Mouse (Mus musculus): ENCODE measurements around the gene Hoxc6. TPM values are rescaled to one million over a fixed set of nuclear protein-coding genes. Genes with fewer than 3 reads are reported as not detected.
A peak's percentile ranks its signal among the peaks of the same experiment; 100 is the strongest.

Hoxc6 gene
- polyA plus RNA-seq, 1 experiment from 2014 or later, result 0.17 TPM

DNA sequence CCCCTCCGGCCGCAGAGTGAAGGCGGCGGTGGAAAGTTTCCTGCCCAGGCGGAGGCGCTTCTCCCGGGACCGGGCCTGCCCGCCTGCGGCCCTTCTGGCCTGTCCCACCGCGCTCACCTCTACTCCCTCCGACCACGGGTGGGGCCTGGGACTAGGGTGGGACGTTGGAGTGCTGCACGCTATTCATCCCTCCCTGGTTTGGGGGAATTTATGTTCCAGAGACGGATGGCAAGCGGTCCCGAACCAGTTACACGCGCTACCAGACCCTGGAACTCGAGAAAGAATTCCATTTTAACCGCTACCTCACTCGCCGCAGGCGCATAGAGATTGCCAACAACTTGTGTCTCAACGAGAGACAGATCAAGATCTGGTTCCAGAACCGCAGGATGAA lies 16.9 kb downstream of the Hoxc6 start:
- Histone ChIP-seq H3K36me3 (replicated peaks; ENCODE audit: control insufficient read depth, insufficient read depth, low read depth, low read length) (no peaks in the 10 kb centered on the region), H3K9me3 (replicated peaks; ENCODE audit: control insufficient read depth, low read length) (no peaks in the 10 kb centered on the region), H3K4me2 (ENCODE audit: low read depth, low read length) (no peak overlapping the region), H3K27me3 (ENCODE audit: control insufficient read depth, insufficient read depth, low read length) (peaks cover 97% of the 10 kb centered on the region), H3K4me3 (ENCODE audit: low read depth, low read length) (no peak overlapping the region), H3K9ac (replicated peaks; ENCODE audit: low read length) (no peak overlapping the region), H3K27ac (replicated peaks; ENCODE audit: low read depth, low read length) (no peak overlapping the region), H3K4me1 (ENCODE audit: control insufficient read depth, insufficient read depth, low read length) (no peaks in the 10 kb centered on the region)
- ATAC-seq (replicated peaks; ENCODE audit: insufficient number of reproducible peaks, low FRiP score, low TSS enrichment, low read depth), result 0 out of 2 replicates have a peak, but pooled peaks have one; percentile 19
- WGBS, result under 1% methylated on average over 28 of the region's 28 CpGs
- no peak for DNase-seq (ENCODE audit: low spot score)

DNA sequence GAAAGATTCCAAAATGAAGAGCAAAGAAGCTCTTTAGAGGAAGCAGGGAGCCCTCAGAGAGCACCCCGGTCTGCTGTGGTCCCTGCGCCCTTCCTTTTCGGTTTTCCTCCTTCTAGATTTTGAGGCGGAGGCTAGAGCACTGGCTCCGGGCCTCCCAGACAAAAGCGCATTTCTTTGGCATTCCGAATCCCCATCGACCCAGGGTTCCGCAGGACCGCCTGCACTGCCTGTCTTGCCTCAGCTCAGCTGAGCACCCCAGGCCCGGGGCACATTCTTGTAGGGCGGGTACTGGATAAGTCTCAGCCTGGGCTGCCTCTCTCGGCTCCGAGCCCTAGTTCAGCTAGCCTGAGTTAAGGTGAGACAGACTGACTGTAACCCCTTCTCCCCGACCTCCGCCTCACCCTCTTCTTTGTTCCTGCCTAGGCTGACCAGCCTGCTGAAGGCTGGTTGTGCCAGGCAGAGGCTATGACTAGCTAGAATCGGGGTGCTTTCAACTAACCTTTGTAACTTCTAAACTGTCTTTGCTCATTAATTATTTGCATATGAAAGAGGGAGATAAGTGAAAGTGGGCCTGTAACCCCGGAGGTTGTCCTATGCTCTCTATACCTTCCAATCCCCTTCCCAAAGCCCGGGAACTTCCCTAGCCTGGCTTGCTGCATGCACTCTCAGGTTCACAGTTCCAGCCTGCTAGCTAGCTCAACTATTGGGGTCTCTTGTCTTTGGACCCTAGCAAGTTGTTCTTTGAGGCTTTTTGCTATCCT lies 17.5 kb downstream of the Hoxc6 start:
- H3K36me3 ChIP-seq (replicated peaks; ENCODE audit: control insufficient read depth, insufficient read depth, low read depth, low read length), result no peaks in the 10 kb centered on the region
- H3K9ac ChIP-seq (replicated peaks; ENCODE audit: low read length), result no peak overlapping the region
- no peak overlapping the region for H3K27ac ChIP-seq (replicated peaks; ENCODE audit: low read depth, low read length)
- ATAC-seq (replicated peaks; ENCODE audit: insufficient number of reproducible peaks, low FRiP score, low TSS enrichment, low read depth) (no peak), DNase-seq (ENCODE audit: low spot score) (no peak)
- no peak overlapping the region for H3K4me3 ChIP-seq (ENCODE audit: low read depth, low read length)
- no peaks in the 10 kb centered on the region for H3K9me3 ChIP-seq (replicated peaks; ENCODE audit: control insufficient read depth, low read length)
- 1% methylated on average over 19 of the region's 19 CpGs for WGBS
- no peaks in the 10 kb centered on the region for H3K4me1 ChIP-seq (ENCODE audit: control insufficient read depth, insufficient read depth, low read length)
- no peak overlapping the region for H3K4me2 ChIP-seq (ENCODE audit: low read depth, low read length)
- peaks cover 97% of the 10 kb centered on the region for H3K27me3 ChIP-seq (ENCODE audit: control insufficient read depth, insufficient read depth, low read length)

DNA sequence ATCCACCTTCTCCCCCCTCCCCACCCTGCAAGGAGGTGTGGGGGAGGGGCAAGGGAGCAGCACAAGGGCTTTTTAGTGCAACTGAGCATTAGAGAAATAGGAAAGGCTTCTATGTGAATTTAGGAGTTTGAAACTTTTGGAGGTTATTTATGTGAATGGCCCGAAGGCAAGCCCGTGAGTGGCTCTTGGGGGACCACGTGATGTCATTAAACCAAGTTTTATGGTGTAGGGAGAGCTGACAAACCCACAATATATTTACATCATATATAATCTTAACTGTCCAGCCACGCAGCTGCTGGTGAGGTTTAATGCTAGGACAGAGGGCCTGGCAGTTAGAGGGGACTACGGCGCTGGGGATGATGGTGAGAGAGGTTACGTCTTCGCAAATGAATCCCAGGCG lies 20.6 kb downstream of the Hoxc6 start, which contains the start of gene Hoxc4:
TSS of gene Hoxc4 (plus strand) at position 299 of the 400 bp plus-strand sequence.
- Histone ChIP-seq H3K4me1 (ENCODE audit: control insufficient read depth, insufficient read depth, low read length) (no peaks in the 10 kb centered on the region), H3K27me3 (ENCODE audit: control insufficient read depth, insufficient read depth, low read length) (peaks cover 97% of the 10 kb centered on the region), H3K36me3 (replicated peaks; ENCODE audit: control insufficient read depth, insufficient read depth, low read depth, low read length) (no peaks in the 10 kb centered on the region), H3K4me3 (ENCODE audit: low read depth, low read length) (no peak within 1 kb of the TSS), H3K9me3 (replicated peaks; ENCODE audit: control insufficient read depth, low read length) (no peaks in the 10 kb centered on the region), H3K9ac (replicated peaks; ENCODE audit: low read length) (no peak within 1 kb of the TSS), H3K4me2 (ENCODE audit: low read depth, low read length) (no peak within 1 kb of the TSS), H3K27ac (replicated peaks; ENCODE audit: low read depth, low read length) (no peak within 1 kb of the TSS)
- ATAC-seq (replicated peaks; ENCODE audit: insufficient number of reproducible peaks, low FRiP score, low TSS enrichment, low read depth) (no peak), DNase-seq (ENCODE audit: low spot score) (no peak)
- WGBS, result 3% methylated on average over 9 of the region's 9 CpGs

DNA sequence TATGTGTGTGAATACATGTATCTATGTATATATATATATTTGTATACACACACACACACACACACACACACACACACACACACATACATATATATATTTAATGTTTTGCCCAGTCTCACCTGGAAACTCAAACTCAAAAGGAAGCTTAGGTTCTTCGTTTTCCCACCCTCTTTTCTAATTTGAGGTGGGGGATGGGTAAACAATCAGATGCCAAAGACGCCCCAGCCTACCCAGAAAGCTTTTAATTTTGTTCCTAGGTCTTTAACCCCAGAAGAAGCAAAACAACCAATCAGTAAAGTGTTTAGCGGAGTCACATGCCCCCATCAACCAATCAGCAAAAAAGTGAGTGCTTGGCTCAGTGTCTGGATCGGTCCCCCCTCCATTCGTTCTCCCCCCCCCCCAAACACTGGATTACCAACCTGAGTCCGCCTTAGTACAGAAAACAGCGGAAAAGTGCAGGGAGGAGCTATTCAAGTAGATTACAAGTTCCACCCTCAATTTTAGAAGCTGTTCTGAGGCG lies 22.9 kb downstream of the Hoxc6 start:
- Histone ChIP-seq H3K27me3 (ENCODE audit: control insufficient read depth, insufficient read depth, low read length) (peaks cover 94% of the 10 kb centered on the region), H3K36me3 (replicated peaks; ENCODE audit: control insufficient read depth, insufficient read depth, low read depth, low read length) (no peaks in the 10 kb centered on the region), H3K4me2 (ENCODE audit: low read depth, low read length) (no peak overlapping the region), H3K4me1 (ENCODE audit: control insufficient read depth, insufficient read depth, low read length) (no peaks in the 10 kb centered on the region), H3K27ac (replicated peaks; ENCODE audit: low read depth, low read length) (no peak overlapping the region), H3K9me3 (replicated peaks; ENCODE audit: control insufficient read depth, low read length) (no peaks in the 10 kb centered on the region), H3K9ac (replicated peaks; ENCODE audit: low read length) (no peak overlapping the region), H3K4me3 (ENCODE audit: low read depth, low read length) (no peak overlapping the region)
- no peak for DNase-seq (ENCODE audit: low spot score)
- WGBS, result 2% methylated on average over 8 of the region's 8 CpGs
- no peak for ATAC-seq (replicated peaks; ENCODE audit: insufficient number of reproducible peaks, low FRiP score, low TSS enrichment, low read depth)

DNA sequence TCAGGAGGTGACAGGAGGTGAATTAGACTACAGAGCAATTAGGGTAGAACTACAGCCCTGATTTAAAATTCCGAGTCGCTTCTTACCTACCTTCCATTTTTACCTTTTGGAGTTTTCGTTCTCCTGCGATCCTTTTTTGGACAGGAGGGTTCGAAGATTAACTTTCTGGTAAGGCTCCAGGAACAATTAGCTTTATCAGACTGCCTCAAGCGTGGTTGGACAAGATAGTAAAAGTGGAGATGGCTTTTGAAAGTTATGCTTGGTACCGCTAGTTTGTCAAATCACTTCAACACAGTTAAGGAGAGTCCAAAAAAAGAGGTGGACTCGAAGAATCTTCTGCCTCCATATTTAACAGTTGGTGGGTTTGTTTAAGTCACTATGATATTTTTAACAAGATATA lies 23.5 kb downstream of the Hoxc6 start:
- Histone ChIP-seq H3K4me3 (ENCODE audit: low read depth, low read length) (no peak overlapping the region), H3K27me3 (ENCODE audit: control insufficient read depth, insufficient read depth, low read length) (peaks cover 95% of the 10 kb centered on the region), H3K4me2 (ENCODE audit: low read depth, low read length) (no peak overlapping the region), H3K9me3 (replicated peaks; ENCODE audit: control insufficient read depth, low read length) (no peaks in the 10 kb centered on the region), H3K9ac (replicated peaks; ENCODE audit: low read length) (no peak overlapping the region), H3K36me3 (replicated peaks; ENCODE audit: control insufficient read depth, insufficient read depth, low read depth, low read length) (no peaks in the 10 kb centered on the region), H3K4me1 (ENCODE audit: control insufficient read depth, insufficient read depth, low read length) (no peaks in the 10 kb centered on the region), H3K27ac (replicated peaks; ENCODE audit: low read depth, low read length) (no peak overlapping the region)
- DNase-seq (ENCODE audit: low spot score) (no peak), ATAC-seq (replicated peaks; ENCODE audit: insufficient number of reproducible peaks, low FRiP score, low TSS enrichment, low read depth) (no peak)
- WGBS, result 8% methylated on average over 8 of the region's 8 CpGs

DNA sequence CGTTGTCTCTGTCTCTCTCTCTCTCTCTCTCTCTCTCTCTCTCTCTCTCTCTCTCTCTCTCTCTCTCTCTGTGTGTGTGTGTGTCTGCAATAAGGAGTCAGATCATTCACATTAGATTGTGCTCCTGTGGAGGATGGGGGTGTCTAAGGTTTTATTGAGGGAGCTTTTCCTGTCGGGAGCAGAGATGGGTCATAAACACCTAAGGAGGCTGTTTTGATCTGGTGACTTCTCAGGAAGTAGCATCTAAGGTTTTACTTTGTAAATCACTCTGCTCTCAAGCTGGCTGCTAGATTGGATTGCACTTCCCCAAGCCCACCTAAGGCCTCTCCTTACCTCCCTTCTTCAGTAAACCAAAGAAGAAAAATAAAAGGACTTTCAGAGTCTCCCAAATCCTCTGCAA lies 26.1 kb downstream of the Hoxc6 start:
- no peak for ATAC-seq (replicated peaks; ENCODE audit: insufficient number of reproducible peaks, low FRiP score, low TSS enrichment, low read depth)
- H3K9ac ChIP-seq (replicated peaks; ENCODE audit: low read length), result no peak overlapping the region
- H3K4me3 ChIP-seq (ENCODE audit: low read depth, low read length), result no peak overlapping the region
- H3K36me3 ChIP-seq (replicated peaks; ENCODE audit: control insufficient read depth, insufficient read depth, low read depth, low read length), result no peaks in the 10 kb centered on the region
- peaks cover 95% of the 10 kb centered on the region for H3K27me3 ChIP-seq (ENCODE audit: control insufficient read depth, insufficient read depth, low read length)
- H3K4me1 ChIP-seq (ENCODE audit: control insufficient read depth, insufficient read depth, low read length), result no peaks in the 10 kb centered on the region
- H3K27ac ChIP-seq (replicated peaks; ENCODE audit: low read depth, low read length), result no peak overlapping the region
- 2% methylated on average over 2 of the region's 2 CpGs for WGBS
- no peak for DNase-seq (ENCODE audit: low spot score)
- H3K9me3 ChIP-seq (replicated peaks; ENCODE audit: control insufficient read depth, low read length), result no peaks in the 10 kb centered on the region
- no peak overlapping the region for H3K4me2 ChIP-seq (ENCODE audit: low read depth, low read length)

DNA sequence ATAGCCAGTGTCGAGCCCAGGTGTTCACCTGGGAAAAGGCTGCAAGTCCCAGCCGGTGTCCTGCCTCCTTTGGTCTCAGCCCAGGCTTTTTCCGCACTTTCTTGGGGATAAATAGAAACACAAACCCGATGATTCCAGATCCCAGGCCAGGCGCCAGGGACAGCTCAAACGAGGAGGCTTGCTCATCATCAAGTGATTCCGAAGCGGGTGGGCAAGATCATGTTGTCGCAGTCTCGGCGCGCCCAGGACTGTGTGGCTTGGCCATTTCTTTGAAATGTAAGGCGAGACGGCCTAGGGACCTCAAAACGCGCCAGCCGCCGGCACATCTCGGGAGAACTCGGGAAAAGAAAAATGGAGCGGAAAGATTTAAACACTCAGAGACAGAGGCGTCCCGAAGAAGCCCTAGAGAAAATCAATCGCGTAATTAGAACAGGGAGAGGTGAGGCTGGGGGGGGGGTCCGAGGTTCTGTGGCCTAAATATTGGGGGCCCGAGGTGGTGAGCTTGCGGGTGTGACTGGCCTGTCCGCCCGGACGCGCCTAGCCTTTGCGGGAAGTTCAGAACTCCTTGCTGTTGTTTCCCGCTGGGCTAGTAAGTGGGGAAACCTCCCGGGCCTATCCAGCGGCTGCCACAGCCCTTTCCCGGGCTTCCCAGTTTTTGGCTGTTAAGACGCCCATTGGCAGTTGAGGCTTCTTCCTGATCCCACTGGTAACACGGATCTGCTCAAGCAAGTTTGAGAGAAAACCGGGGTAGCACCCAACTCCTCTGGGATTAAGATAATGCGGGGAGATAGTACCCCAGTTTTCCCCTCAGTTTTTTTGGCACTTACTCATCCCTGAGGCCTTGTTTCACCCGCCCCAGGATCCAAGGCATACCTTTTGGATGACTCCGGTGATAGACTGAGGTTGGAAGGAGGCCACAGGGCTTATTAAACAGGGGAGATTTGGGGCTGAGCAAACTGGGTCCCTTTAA lies 29.5 kb downstream of the Hoxc6 start:
- no peak overlapping the region for H3K4me3 ChIP-seq (ENCODE audit: low read depth, low read length)
- WGBS, result under 1% methylated on average over 43 of the region's 43 CpGs
- H3K4me2 ChIP-seq (ENCODE audit: low read depth, low read length), result no peak overlapping the region

More for the DNA sequence above, 29.5 kb downstream of the Hoxc6 start:
- no peak overlapping the region for H3K9ac ChIP-seq (replicated peaks; ENCODE audit: low read length)
- DNase-seq (ENCODE audit: low spot score) (no peak), ATAC-seq (replicated peaks; ENCODE audit: insufficient number of reproducible peaks, low FRiP score, low TSS enrichment, low read depth) (no peak)
- no peaks in the 10 kb centered on the region for H3K36me3 ChIP-seq (replicated peaks; ENCODE audit: control insufficient read depth, insufficient read depth, low read depth, low read length)
- H3K9me3 ChIP-seq (replicated peaks; ENCODE audit: control insufficient read depth, low read length), result no peaks in the 10 kb centered on the region
- H3K4me1 ChIP-seq (ENCODE audit: control insufficient read depth, insufficient read depth, low read length), result no peaks in the 10 kb centered on the region
- H3K27ac ChIP-seq (replicated peaks; ENCODE audit: low read depth, low read length), result no peak overlapping the region
- H3K27me3 ChIP-seq (ENCODE audit: control insufficient read depth, insufficient read depth, low read length), result peaks cover 93% of the 10 kb centered on the region
